Mouse (Mus musculus): Measurements from ENCODE around the gene Gm42669.

DNA sequence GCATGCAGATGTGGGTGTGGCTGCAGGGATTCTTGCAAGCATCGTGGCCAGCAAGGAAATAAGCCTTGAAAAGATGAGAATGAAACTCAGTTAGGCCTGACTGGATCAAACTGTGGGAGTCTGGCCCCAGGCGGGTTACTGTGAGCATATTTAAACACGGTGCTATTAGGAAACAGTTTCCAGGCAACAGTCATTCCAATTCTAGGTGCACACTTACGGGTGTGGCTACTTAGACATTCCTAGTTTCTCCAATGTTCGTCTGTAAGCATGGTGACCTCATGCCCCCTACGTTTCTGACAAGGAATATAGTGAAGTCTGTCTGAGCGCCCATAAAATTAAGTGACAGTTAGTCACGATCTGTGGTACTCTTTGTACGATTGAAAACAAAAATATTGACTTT lies 16.4 kb upstream of the Gm42669 start:
- TF ChIP-seq POLR2A (IDR thresholded peaks at IDR 0.05; ENCODE audit: borderline replicate concordance, control insufficient read depth, low read depth, low read length) (no peak), CTCF (IDR thresholded peaks at IDR 0.05; ENCODE audit: control insufficient read depth, insufficient read depth, low read length) (no peak)

Measured in bone marrow, adult 2 months (tissue).